Mouse (Mus musculus): Measurements from ENCODE around the gene Col4a1.

DNA sequence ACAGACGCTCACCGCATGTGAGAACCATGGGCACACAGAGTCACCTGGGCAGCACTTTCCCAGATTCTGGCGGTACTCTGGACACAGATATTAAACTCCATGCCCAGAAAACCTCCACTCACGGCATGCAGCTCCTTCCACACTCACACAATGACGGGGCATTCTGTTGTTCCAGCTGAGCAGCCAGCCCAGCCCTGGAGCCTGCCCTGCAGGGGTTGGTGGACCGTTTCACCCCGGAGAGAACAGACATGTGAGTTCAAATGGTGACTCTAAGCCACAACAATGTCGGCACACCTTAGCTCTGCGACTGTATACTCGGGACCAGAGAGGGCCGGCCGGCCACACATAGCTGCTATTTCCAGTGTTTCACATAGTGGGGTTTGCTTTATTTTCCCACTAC lies 130.0 kb downstream of the Col4a1 start:
- TF ChIP-seq CTCF (IDR thresholded peaks at IDR 0.05; ENCODE audit: borderline replicate concordance, insufficient read depth, low read depth, low read length) (no peak), POLR2A (IDR thresholded peaks at IDR 0.05; ENCODE audit: borderline replicate concordance, insufficient read depth, low read length) (no peak)
